Mouse (Mus musculus) kidney, postnatal 25 days (tissue): ENCODE results near the gene Fam124a.
A peak's percentile ranks its signal among the peaks of the same experiment; 100 is the strongest.
"Not testable (repeated sequence)": the region's sequence is repeated elsewhere in the genome, so short reads cannot be mapped to it uniquely, and the experiment has no call there.

Experiments
- DNase-seq, 2 experiments: peaks; one replicate each; pipeline ENCODE4 v3.0.0; 2021; ENCODE audit warnings: mixed read lengths in 2 of 2

Fam124a gene

DNA sequence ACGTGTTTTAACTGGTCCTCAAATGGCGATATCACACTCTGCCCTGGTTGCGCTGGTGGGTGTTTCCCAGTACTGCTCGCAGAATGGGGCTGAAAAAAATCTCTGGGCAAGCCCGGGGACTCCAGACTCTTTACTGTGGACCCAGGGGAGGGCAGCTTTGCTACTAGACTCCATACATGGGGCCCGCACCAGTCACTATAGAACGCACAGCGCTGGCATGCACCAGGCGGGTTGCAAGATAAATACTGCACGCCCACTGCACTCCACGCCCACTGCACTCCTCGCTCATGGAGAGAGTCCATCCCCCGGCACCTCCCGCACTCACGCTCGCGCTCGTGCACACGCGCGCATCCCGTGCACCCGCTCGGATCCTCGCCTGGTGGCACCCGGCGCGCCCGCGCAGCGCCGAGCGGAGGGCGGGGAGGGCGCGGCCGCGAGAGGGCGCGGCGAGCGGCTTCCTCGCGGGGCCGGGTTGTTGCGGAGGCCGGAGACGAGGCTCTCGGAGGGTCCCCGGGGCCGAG lies at the start of gene Fam124a:
Gene Fam124a, plus strand, starts transcription at position 429 of the 521 bp plus-strand sequence.
- DNase-seq, result peak; percentile 52 to 80

DNA sequence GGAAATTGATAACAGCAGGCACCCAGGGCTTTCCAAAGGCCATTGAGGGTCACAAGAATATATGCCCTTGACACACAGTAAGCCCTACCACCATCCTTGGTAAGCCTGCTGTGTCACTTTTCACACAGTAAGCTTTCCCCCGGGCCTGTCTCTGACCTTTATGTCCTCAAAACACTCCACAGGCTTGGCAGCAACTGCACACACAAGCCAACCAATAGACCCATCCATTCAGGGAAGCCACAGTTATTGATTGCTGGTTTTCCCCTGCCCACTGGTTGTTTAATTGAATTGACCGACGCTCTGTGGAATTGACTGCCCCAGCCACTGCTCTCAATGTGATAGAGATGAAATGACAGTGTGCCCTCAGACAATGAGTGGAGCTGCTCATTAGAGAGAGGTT lies 49.3 kb upstream of the Fam124a start:
- DNase-seq, result no peak

DNA sequence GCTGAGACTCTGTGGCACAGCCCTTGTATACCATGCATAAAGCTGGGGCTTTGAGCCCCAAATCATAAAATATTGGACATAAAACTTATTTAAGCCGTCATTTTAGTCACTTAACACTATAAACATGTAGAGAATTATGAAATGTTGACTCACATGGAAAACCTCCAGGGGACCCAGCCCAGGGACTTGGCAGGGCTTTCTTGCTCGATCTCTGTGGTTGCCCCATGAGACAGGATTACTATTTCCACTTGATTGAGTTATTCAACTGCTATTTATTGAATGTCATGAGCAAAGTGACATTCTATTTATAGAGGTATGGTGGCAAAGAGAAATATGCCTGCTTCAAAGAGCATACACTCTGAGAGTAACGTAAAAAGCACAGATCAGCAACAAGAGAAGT lies 46.2 kb upstream of the Fam124a start:
- DNase-seq, result no peak

DNA sequence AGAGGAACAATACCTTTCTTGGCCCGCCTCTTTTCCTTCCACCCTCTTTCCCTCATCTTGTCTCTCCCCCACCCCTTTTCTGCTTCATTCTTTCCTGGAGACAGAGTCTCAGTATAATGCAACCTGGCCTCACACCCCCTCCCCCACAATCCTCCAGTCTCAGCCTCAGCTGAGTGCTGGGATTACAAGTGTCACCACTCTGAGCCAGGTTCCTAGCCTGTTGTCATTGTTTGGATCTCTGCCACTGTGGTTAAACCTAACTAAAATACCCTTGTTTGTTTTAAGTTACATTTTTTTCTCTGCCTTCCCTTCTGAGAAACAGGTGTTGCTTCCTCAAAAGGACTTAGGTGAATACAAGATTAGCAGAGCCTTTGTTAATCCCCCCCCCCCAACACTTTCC lies 42.7 kb upstream of the Fam124a start:
- DNase-seq, result no peak

DNA sequence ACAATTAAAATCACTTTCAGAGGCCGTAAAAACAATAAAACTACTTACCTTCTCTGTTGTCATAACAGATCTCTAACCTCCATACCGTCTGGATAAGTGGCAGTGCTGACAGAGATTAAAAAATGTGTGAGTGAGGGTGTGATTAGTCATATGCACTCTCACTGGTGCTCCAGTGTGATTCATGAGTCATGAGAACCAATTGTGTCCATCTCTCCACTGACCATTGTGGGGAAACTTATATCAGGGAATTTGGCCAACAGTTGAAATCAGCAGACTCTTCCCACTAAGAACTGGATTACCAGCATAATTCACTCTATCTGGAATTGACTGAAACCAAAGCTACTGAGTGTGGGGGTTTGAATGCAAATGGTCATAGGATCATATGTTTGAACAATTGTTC lies 24.6 kb upstream of the Fam124a start:
- no peak for DNase-seq

DNA sequence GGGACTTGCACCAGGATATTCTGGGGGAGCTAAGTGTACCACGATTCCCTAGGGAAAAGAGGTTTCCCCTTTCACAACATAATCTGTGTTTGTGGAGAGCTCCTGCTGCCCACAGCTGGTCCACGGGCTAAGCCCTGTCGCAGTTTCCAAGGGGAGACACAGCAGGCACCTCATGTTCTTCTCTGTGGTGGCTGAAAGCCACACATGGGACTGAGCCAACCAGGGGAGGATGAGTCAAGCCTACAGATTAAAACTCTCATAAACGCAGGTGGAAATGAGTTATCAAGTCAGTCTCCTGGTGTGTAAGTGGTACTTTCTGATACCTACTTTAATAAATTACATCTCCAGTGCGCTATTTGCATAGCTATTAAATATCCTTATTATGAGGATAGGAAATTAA lies 19.4 kb upstream of the Fam124a start:
- DNase-seq, result no peak

DNA sequence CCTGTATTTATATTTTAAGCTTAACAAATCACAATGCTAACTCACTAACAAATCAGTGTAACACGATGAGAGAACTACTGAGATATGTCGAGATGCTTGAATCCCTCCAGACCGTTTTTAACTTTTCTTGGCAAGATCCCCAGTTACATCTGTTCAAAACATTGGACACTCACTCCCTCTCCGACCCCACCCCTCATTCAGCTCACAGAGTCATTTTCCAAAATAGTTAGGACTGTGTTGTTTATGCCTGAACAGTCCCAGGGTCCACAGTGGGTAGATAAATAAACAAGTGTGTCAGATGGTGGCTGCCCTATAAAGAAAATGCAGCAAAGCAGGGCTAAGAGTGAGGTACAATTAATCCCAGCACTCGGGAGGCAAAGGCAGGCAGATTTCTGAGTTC lies 18.5 kb upstream of the Fam124a start:
- no peak for DNase-seq

DNA sequence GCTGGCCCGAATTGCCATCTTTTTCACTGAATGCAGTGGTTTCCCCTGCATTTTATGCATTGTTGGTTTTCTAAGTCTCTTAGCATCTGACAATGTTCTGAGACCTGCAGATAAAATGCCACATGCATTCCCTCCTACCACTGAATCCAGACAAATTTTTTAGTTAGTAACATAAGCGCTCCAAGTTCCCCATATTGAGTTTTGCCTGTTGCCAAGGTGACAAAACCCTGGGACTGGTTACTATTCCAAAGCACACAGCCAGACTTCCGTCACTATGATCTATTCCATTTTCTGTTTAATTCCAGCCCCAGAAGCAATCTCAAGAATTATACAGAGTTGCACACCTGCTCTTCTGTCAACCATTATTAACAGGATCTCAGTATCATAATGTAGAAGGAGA lies 15.7 kb upstream of the Fam124a start:
- DNase-seq, result no peak

DNA sequence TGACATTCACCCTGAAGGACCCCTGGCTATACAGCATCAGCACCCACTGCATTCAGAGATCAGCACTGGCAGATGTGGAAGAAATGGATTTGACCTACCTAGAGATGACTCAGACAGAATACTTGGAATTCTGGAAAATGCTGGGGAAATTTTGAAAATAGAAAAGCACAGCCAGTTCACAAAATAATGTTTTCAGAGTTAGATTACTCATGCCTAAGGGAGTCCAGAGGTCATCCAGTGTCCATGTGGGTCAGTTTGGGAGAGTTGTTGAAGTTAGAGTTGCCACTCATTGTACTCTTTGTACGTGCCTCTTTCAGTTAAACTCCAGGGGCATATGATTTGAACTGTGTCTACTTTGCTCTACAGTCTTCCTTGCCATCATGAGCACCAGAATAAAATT lies 13.8 kb upstream of the Fam124a start:
- DNase-seq, result no peak

DNA sequence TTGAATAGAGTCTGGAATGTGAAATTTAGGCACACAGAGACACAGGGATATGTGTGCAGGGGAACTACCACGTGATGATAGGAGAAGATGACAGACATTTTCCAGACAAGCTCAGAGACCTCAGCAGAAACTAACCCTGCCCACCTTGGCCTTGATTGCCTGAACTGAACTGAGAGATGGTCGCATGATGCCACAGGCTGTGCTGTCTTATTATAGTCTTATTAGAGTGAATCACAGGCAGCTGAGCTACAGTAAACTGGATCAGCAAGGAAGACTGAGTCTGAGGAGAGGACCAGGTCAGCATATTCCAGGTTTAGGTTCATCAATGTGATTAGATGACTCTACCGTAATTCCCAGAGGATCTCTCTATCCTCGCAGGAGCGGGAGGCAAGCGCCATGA lies 9.2 kb upstream of the Fam124a start:
- DNase-seq, result no peak

DNA sequence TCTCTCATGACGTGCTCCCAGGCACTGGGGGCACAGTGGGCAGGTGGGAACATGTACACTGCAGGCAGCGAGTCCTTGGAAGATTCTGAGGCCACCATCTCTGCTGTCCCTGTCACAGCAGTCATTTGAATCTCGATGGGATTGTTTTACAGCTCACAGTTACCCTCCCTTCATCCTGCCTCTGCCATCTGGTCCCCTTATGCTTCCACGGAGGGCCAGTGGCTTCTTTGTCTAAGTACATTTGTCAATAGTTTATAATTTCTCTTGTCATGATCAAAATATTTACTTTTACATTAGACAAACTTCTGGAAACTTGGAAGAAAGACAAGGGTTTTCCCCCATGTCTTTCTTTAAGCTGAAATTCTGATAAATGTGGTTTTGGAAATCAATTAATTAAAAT lies 8.8 kb upstream of the Fam124a start:
- DNase-seq, result no peak

DNA sequence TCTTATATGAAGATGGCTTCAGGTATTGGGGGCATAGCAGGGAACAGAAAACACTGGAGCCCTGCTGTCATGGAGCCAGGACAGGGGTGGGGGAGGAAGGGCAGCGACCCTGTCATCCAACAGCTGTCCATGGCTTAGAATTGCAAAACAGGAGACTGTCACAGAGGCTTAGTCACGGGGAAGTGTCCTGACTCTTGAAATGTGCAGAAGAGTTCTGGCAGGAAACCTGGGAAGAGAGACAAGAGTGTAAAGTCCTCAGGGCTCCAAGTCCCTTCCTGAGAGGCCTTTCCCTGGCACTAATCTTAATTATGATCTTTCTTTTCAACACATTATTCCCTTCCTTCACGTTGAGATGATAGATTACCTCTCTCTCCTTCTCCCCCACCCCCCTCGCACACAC lies 5.4 kb upstream of the Fam124a start:
- DNase-seq, result no peak

DNA sequence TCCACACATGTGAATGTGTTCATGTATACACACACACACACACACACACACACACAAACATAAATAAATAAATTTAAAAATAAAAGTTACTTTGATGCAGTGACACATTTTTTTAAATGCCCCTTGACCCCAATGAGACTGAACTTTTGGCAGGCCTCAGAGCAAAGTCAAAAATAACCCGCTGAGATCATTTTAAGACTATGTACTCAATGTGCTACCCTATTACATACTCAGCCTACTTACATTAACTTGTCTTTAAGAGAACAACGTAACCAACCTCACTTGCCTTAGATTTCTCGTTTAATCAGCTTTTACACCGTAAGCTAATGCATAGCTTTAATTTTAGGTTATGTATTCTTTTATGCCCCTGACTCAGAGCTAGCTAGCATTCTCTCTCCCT lies 2.8 kb upstream of the Fam124a start:
- DNase-seq, result no peak

DNA sequence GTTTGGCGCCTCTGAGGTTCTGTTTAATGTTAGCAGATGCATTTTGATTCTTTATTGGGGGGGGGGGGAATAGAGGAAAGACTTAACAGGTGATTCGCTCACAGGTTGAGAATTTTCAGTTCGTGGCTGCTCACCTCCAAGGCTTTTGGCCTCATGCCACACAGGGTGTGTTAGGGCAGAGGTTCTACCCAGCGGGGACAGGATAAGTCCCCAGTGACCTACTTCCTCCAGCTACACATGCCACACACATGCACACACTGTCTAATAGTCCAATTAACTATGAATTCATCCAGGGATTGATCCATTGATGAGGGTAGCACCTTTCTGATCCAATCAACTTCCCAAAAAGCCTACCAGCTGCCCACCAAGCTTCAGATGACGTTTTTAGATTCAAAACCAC lies 1.8 kb upstream of the Fam124a start:
- DNase-seq, result no peak

DNA sequence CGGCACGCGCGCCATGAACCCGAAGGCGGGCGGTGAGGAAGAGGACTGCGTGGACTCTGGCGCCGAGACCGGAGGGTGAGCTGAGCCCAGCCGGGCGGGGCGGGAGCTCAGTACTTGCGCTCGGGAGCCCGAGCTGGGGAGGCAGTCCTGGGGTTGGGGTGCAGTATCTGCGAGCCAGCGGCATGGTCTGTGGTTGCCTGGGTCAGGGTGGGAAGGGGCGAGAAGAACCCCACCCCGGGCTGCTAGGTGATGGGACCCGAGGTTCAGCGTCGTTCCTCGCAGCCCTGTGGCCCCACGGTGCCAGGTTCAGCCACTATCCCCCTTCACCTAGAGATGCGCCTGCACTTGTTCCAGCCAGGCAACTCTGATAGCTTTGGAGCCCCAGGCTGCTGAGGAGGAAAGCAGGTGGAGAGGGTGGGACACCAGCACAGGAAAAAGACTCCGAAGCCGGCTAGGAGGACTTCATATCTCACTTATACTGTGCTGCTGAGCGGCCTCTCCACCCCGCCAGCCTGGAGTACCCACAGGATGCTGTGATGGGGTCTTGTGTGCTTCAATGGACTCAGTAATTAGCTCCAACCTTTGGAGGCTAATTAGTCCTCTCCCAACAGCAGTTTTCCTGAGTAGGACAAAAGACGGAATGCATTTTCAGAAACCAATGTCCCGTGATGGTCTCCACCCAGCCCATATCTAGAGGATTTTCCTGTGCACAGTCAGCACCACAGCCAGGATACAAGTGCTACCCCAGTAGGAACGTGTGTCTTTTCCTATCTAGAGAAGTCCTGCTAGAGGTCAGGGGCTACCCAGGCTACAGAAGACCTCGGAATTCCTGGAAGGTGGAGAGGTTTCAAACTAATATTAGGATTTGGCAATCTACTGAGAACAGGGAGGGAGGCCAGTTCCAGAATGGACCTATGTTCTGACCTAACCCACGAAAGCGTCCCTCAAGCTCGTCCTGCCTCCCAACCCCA lies 588 bp downstream of the Fam124a start:
- no peak for DNase-seq

DNA sequence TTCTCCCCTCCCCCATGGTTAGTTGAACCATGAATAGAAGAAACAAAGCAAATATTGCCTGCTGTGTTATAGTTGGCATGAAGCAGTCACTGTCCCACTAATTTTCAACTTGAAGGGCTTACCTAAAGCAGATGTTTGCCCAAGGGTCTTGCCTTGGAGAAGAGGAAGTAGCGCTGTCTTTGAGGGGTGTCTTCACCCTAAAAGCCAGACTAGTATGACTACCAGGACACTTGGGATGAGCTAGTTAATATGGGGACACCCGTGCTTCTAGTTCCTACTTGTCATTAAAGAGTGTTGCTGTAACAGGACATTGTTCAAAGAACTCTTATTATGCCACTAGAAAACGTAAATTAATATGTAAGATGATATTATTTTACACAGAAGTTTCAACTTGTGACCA lies 1.6 kb downstream of the Fam124a start:
- no peak for DNase-seq

DNA sequence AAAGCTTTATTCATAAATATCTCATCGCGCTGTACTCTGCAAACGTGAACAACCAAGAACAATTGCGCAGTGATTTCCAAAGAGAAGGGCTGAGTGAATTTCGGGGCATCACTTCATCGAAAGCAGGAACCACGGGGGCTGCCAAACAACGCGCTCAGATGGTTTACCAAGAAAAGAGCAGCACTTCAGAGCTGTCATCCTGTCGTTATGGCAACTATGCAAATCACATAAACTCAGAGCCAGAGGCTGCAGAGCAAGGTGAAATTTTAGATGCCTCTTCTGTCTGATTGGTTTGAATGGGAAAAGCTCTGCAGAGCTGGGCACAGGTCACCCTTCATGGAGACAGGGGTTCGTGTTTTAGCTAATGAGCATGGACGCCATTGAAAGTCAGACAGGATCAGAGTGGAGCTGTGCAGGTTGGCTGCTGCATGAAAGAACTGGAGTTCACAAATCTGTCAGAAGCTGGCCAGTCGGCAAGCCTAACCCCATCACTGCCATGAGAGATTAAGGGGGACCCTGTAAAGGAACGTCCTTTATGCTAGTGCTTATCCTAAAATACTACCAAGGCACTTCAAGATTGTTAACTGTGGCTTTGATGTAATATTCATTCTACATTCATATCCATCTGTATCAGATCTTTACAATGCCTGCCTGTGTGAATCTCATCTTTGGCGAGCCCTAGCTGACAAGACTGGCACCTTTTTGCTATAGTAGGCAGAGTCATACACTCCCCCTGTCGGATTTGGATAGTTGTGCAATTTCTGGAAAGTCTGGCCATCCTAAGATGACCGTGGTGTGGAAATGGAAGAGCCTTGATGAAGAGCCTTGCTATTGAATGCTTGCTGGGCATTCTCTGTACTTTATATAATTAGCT lies 6.6 kb downstream of the Fam124a start:
- DNase-seq, result no peak

DNA sequence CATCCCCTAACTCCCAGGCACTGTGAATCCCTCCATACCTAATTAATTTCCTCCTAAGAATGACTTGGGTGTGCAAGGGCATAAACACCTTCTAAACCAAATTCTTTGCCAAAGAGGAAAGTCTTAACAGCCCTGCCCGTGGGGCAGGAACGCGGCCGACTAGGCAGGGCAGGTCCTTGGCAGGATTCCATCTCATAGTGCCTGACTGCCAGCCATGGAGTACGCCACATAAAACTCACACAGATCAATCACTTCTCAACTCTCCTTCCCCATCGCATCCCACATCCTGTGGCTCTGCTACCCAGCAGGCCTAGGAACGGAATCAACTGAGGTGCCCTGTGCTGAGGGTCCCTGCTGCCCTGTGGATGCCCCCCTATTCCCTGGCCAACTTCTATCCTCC lies 8.1 kb downstream of the Fam124a start:
- peak; percentile 46 to 64 for DNase-seq

DNA sequence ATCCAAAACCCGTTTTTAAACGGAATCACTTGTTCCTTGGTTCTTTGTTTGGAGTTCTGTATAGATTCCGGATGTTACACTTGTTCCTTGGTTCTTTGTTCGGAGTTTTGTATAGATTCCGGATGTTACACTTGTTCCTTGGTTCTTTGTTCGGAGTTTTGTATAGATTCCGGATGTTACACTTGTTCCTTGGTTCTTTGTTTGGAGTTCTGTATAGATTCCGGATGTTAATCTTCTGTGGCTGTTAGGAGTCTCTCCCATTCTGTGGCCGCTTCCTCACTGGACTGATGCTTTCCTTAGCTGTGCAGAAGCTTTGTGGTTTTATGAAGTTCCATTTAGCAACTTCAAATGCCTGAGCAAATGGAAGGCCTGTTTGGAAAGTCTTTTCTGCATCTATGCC lies 11.3 kb downstream of the Fam124a start, which contains the start of gene Gm4131:
Gene Gm4131, minus strand, starts transcription at position 101 of the 400 bp plus-strand sequence.
- DNase-seq, result not testable (repeated sequence)

DNA sequence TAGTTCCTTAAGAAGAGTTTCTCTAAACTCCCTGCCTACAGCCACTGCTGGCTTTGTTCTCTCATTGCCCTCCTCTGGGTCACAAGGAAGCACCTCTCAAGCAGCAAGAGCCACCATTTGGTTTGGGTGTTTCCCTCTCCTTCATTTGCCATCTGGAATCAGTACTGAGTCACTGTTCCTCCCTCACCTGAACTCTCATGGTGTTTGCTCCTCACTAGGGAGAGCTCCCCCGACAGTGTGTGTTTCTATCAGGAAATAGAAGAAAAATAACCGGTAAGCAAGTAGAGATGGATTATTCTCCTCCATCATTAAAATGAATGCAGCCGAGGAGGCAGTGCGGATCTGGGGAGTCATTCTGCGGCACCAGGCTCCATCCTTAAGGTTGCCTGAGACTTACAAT lies 13.9 kb downstream of the Fam124a start:
- DNase-seq, result no peak

DNA sequence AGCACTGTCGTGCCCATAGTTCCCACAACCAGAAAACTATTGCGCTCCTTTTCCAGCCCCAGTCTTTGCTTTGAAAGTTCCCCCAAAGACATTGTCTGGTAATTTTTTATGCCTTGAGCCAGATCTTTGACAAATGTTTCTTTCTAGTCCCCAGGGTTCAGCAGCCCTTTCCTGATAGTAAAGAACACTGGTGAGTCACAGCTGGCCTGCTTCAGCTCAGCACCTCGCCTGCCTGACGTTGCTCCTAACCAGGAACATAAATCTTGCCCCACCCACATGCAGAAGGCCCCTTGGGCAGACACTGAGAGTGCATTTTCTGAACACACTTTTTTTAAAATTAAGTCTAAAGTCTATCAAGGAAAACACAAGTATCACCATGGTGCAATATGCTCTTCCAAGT lies 14.8 kb downstream of the Fam124a start:
- no peak for DNase-seq

DNA sequence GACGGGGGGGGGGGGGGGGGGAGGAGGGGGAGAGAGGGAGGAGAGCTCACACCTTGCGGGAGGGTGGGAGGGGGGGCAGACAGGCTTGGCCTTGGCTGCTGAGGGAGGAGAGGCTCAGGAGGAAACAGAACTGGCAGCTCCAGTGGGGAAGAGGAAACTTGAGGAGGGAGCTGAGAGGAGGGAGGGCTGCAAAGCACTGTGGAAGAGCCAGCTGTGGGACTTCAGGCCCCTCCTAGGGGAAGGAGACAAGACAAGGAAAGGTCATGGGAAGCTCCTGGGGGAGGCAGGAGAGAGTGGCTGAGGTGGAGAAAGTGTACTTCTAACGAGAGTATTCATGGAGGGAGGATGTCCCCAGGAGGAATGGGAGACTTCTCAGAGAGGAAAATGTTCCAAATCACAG lies 17.9 kb downstream of the Fam124a start:
- no peak for DNase-seq

DNA sequence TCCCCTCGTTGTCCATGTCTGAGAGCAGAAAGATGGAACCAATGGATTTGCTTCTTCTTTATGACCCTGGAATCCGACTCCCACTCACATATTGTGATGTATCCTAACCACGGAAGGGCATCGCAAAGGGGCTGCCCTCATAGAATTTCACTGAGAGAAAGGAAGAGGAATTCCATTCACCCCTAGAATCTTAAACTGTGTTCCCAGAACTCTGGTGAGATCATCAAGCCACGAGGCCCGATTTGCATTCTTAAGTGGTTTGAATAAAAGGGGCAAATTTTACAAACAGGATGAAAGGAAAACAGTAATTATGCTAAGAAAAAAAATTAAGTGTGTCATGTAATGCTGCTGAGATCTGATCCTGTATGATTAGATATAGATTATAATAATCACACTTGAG lies 19.4 kb downstream of the Fam124a start:
- DNase-seq, result no peak

DNA sequence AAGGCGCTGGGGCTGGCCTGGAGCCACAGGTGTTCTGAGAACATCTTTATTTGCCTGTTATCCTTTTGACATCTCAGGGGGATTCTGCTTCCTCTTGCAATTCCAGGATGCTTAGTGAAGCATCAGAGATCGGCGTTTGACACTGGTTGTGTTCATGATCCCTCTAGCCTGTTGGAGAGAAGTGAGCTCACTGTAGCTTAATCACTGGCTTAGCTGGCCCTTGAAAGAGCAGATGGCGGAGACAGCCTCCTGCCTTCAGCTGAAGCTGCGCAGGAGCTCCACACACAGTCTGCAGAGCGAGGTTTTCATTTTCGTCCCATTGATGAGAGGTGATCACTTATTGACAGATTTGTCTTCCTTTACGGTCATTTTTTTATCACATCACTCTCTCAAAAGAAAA lies 20.3 kb downstream of the Fam124a start:
- DNase-seq, result no peak
